In the genomic region with DNA sequence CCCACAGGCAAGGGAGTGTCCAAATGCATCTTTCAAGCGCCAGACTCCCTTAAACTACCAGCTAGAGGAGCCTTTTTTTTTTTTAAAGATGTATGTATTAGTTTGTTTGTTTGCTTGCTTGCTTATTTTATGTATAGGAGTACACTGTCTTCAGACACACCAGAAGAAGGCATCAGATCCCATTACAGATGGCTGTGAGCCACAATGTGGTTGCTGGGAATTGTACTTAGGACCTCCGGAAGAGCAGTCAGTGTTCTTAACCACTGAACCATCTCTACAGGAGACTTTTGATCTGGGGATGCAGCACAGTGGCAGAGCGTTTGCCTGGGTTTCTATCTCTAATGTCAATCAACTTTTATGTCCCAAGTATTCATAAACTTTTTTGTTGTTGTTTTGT, we compare ENCODE assay signal across 8 mouse cellular contexts. TPM values are rescaled to one million over a fixed set of nuclear protein-coding genes. Genes with fewer than 3 reads are reported as not detected.
DNase-seq lines count a peak whose midpoint lies in the region; ATAC-seq lines count a peak whose summit lies in the region.

No protein-coding gene starts in this region.

- no peak overlapping the region for H3K27ac ChIP-seq in forebrain, embryonic 12.5 days
- no peak overlapping the region for H3K27ac ChIP-seq in limb, embryonic 13.5 days

- peak overlapping the region; percentile 79; the same call in 1 of the 2 replicates for H3K9ac ChIP-seq in forebrain, embryonic 12.5 days
- H3K9ac ChIP-seq in limb, embryonic 13.5 days, result peak overlapping the region; percentile 87

- peaks cover 2% of the 10 kb centered on the region for H3K27me3 ChIP-seq in megakaryocyte, embryonic 14.5 days (replicated peaks)
- no peaks in the 10 kb centered on the region for H3K27me3 ChIP-seq in forebrain, embryonic 12.5 days
- 0 out of 2 replicates have a peak, but pooled peaks cover 3% of the 10 kb centered on the region for H3K27me3 ChIP-seq in limb, embryonic 13.5 days
- no peaks in the 10 kb centered on the region; the same call in 1 of the 2 replicates for H3K27me3 ChIP-seq in splenic B cell, adult 2 months (ENCODE audit: control insufficient read depth, insufficient read depth, low read length, poor library complexity, severe bottlenecking)

- H3K36me3 ChIP-seq in megakaryocyte, embryonic 14.5 days (replicated peaks; ENCODE audit: low read length), result peaks cover 20% of the 10 kb centered on the region
- no peaks in the 10 kb centered on the region for H3K36me3 ChIP-seq in forebrain, embryonic 12.5 days (replicated peaks)
- H3K36me3 ChIP-seq in limb, embryonic 13.5 days, result peaks cover 5% of the 10 kb centered on the region; the same call in 1 of the 2 replicates
- no peaks in the 10 kb centered on the region for H3K36me3 ChIP-seq in splenic B cell, adult 2 months (ENCODE audit: control insufficient read depth, insufficient read depth, low read length, poor library complexity, severe bottlenecking)

- H3K9me3 ChIP-seq in megakaryocyte, embryonic 14.5 days, result no peaks in the 10 kb centered on the region
- H3K9me3 ChIP-seq in forebrain, embryonic 12.5 days, result no peaks in the 10 kb centered on the region
- H3K9me3 ChIP-seq in limb, embryonic 13.5 days, result no peaks in the 10 kb centered on the region

- intact Hi-C loops in left cerebral cortex, postnatal 25 days (cut with DNase I), result no loop called here

- H3K4me1 ChIP-seq in megakaryocyte, embryonic 14.5 days, result peaks cover 17% of the 10 kb centered on the region
- H3K4me1 ChIP-seq in forebrain, embryonic 12.5 days, result peaks cover 18% of the 10 kb centered on the region
- peaks cover 18% of the 10 kb centered on the region for H3K4me1 ChIP-seq in limb, embryonic 13.5 days

- whole genome bisulfite sequencing in forebrain, embryonic 12.5 days, result 45% methylated on average over 3 of the region's 3 CpGs
- 54% methylated on average over 3 of the region's 3 CpGs for WGBS in limb, embryonic 13.5 days

- DNase-seq in splenic B cell, adult 2 months (ENCODE audit: low read depth, low spot score), result peak; percentile 4
- no peak for DNase-seq in left cerebral cortex, postnatal 25 days (ENCODE audit: low spot score in 2 of 2)
- DNase-seq in layer of hippocampus, adult 18-20 months (ENCODE audit: low spot score in 2 of 2), result no peak

- no peak for ATAC-seq in megakaryocyte, adult 5-6 weeks (ENCODE audit: poor library complexity, severe bottlenecking)
- peak; percentile 7; the same call in 1 of the 2 replicates for ATAC-seq in forebrain, embryonic 12.5 days (ENCODE audit: low FRiP score)
- no peak for ATAC-seq in limb, embryonic 13.5 days (ENCODE audit: low FRiP score, low read depth)
- ATAC-seq in monocyte, adult 5-6 weeks (replicated peaks; ENCODE audit: insufficient number of reproducible peaks, low FRiP score, low TSS enrichment, poor library complexity, severe bottlenecking), result no peak

- H3K4me3 ChIP-seq in megakaryocyte, embryonic 14.5 days (replicated peaks), result peak overlapping the region; percentile 94
- H3K4me3 ChIP-seq in forebrain, embryonic 12.5 days (replicated peaks), result peak overlapping the region; percentile 71
- H3K4me3 ChIP-seq in limb, embryonic 13.5 days, result peak overlapping the region; percentile 75

- H3K4me2 ChIP-seq in forebrain, embryonic 12.5 days, result peak overlapping the region; percentile 76
- H3K4me2 ChIP-seq in limb, embryonic 13.5 days (replicated peaks), result peak overlapping the region; percentile 74

RNA-seq across cellular contexts. Expression of a gene that starts 0.3 kb away (rescaled TPM):
- 0.21 TPM in 1 of 2 replicates, not detected in the other for polyA plus RNA-seq in megakaryocyte, embryonic 14.5 days (2012; ENCODE audit: insufficient read depth, low replicate concordance)
- 12.6 and 13.8 TPM in 2 replicates for total RNA-seq in megakaryocyte, adult 5-6 weeks (2015)
- total RNA-seq in megakaryocyte, adult 5-6 weeks (2017), result 15.2 and 20.2 TPM in 2 replicates
- polyA plus RNA-seq in forebrain, embryonic 12.5 days (2016; fragmentation: Nextera tagmentation; extraction: Ambion mirVana), result 32.7 and 33.5 TPM in 2 replicates
- 27.4 and 27.5 TPM in 2 replicates for polyA plus RNA-seq in limb, embryonic 13.5 days (2015; fragmentation: Nextera tagmentation; extraction: Ambion mirVana)
- 10 to 100 TPM; 29.2 TPM for total RNA-seq in left cerebral cortex, postnatal 25 days (2021)
- total RNA-seq in monocyte, adult 5-6 weeks (2017), result 24.5 to 50.8 TPM (median 33.2 TPM) in 3 replicates
- total RNA-seq in layer of hippocampus, adult 18-20 months (2021), result 10 to 100 TPM; 23.9 to 24.7 TPM
